Mouse (Mus musculus): ENCODE results near the gene Etv1.

The Etv1 gene

GRCm38 (mm10) chr12:38779186-38779777 is at the start of gene Etv1:
Etv1 (plus strand) TSS chr12:38779380.
- in situ Hi-C loops (cut with MboI, MseI) = no loop called here

DNA sequence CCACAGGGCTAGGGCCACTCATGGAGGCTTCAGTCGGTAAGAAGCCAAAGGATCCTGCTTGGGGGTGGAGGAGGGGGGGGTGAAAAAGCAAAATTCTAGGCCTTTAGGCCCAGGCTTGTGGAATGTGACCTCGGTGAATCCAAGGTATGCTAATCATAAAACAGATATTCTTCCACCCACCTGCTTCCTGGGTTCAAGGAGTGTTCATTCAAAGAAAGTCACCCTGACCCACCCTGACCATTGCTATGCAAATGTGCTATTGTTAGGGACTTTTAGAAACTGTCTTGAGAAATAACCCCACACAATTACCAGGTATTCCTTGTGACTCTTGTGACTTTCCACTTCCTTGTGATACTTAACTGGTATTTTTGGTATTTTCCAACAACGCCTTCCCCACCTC is 49.5 kb upstream of the Etv1 start:
- in situ Hi-C loops (cut with MboI, MseI) = no loop called here

GRCm38 (mm10) chr12:38730791-38731190 is 48.4 kb upstream of the Etv1 start:
- in situ Hi-C loops (cut with MboI, MseI) = no loop called here

- in situ Hi-C loops (cut with MboI, MseI) = no loop called here
These were observed 19.9 kb upstream of the Etv1 start for GRCm38 (mm10) chr12:38759322-38759721.

- in situ Hi-C loops (cut with MboI, MseI) = no loop called here
These were observed 1.9 kb upstream of the Etv1 start for GRCm38 (mm10) chr12:38777316-38777715.

DNA sequence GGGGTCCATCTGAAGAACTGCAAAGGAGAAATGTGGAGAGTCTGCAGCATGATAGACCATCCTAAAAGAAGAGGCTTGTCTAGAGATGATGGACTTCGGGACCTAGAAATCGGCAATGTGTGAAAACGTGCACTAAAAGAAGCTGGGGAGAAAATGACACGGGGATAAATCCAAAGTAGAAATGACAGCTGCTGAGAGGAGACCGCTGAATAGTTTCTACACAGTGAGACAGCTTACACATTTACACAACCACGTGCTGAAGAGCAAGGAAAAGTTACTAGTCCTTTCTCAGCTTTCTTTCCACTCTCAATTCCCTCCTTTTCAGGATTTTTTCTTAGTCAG is 1.3 kb upstream of the Etv1 start:
- in situ Hi-C loops (cut with MboI, MseI) = no loop called here

DNA sequence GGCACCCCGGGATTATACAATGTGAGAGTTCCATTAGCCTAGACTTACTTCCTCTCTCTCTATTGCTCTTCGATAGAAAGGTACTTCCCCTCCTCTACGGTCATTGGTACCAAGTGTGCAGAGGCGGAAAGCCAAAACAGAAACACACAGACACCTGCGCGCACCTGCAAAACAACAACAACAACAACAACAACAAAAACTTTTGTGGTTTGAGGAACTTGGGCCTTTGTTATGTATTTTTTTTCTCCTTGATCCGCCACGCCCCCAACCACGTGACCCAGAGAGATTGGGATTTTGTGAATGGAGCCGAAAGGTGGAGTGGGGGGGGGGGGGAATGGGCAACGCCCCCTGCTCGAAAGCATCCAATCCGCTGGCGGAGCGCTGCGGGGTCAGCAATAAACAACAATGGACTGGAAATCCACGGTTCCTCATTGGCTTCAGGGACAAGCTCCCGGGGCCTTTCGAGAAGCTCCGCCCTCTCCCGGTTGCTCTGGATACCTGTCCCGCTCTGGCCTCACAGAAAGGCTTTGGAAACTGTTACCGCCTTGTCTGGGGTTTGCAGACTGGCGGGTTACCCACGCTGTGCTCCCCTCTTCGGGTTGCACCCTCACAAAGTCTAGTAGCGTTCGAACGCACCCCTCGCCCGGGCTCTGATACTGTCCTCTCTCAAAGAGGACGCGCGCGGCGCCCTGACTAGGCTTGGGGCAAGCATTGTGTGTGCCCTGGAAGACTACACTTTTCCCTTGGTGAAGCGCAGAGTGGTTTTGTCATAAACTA is 693 bp upstream of the Etv1 start:
- in situ Hi-C loops (cut with MboI, MseI) = no loop called here

GRCm38 (mm10) chr12:38780006-38780954 is 1.1 kb downstream of the Etv1 start:
- in situ Hi-C loops (cut with MboI, MseI) = no loop called here

DNA sequence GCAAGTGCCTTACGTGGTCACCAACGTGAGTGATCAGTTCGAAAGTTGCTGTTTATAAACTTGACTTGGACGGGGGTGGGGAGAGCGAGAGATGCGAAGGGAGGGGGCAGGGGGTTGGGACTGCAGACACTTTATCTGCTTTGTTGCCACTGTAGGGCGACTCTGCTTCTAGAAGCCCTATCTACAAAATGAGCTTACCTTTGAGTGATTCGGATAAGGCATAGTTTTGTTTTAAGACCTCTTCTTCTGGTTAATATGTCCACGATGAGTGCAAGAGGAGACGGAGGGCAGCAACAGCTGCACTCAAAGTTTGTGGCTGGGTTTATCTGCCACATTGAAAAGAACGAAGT is 1.8 kb downstream of the Etv1 start:
- in situ Hi-C loops (cut with MboI, MseI) = no loop called here

DNA sequence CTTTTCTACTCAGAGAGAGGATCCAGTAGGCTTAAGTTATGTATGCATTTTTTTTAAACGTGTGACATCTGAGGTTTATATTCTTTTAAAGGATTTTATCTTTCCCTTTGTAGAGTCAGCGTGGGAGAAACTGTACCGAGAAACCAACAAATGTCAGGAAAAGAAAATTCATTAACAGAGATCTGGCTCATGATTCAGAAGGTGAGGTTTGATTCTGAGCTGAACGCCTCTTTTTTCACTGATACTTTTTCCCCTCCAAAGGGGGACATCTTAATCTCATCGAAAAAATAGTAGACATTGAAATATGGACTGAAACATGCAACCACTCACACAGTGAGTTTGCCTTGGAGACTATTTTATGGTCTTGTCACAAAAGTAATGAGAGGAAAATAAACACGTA is 2.5 kb downstream of the Etv1 start:
- in situ Hi-C loops (cut with MboI, MseI) = no loop called here

- in situ Hi-C loops (cut with MboI, MseI) = no loop called here
These were observed 4.1 kb downstream of the Etv1 start for GRCm38 (mm10) chr12:38783291-38783690.

DNA sequence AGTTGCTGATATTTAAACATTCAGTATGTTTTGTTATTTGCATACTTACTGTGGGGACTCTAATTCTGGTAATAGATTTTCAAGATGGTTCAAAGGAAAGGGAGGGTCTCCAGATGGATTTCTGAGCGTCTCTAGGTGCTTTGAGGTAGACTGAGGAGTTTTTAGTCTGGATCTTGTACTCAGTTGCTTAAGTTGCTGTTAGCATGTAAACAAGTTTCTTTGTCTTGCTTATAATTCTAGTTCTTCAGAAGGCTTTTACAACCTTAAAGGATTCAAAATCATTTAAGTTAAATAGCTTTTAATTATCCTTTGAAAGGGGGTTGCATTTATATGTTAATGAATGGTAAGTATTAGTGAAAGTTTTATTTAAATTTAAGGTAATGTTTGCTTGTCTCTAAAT is 5.0 kb downstream of the Etv1 start:
- in situ Hi-C loops (cut with MboI, MseI) = no loop called here

GRCm38 (mm10) chr12:38786571-38786970 is 7.4 kb downstream of the Etv1 start:
- in situ Hi-C loops (cut with MboI, MseI) = no loop called here

- in situ Hi-C loops (cut with MboI, MseI) = no loop called here
These were observed 8.5 kb downstream of the Etv1 start for GRCm38 (mm10) chr12:38787704-38788103.

- in situ Hi-C loops (cut with MboI, MseI) = no loop called here
These were observed 9.4 kb downstream of the Etv1 start for GRCm38 (mm10) chr12:38788621-38789020.

DNA sequence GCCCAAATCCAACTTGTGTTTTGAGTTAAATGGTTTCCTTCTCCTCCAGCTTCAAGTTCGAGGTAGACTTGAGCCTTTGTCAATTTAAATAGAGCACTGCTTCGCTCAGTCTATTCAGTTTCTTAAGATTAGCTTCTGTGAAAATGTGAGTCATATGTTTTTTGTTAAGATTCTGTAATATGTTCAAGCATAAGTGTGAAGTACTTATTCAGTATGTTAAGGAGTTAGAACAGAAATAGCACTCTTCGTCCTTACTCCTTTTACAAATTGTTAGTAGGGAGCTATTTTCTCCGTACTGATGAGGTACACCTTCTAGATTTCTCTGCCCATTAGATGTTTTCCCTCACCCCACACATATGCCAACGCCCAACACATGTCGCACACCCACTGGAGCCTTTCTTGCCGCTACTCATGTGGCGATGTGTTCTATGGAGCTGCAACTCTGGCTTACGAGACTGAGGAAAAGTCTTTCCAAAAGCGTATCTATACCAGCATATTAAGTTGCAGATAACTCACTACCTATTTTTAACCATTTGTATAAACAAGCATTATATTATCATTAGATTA is 10.7 kb downstream of the Etv1 start:
- in situ Hi-C loops (cut with MboI, MseI) = no loop called here

- in situ Hi-C loops (cut with MboI, MseI) = no loop called here
These were observed 13.9 kb downstream of the Etv1 start for GRCm38 (mm10) chr12:38793076-38793475.

- in situ Hi-C loops (cut with MboI, MseI) = no loop called here
These were observed 14.5 kb downstream of the Etv1 start for GRCm38 (mm10) chr12:38793697-38794096.

DNA sequence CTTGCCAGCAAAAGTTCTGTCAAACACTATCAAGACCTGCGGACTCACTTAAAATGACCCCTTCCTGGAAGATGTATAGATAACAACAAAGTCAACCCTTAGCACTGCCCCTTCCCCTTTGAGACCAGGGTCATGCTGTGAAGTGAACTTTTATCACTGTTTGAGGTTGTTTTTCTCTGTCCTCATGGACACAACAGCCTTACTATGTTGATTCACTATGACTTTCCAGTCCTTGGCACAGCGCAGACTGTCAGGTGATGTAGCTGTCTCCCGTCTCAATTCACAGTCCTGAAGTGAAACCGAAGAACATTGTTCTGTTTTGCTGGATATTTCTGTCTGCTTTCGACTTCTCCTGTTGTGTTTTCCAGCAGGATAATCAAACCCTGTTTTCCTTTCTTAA is 27.9 kb downstream of the Etv1 start:
- in situ Hi-C loops (cut with MboI, MseI) = loop anchor here (25.0 kb wide), 1 partner anchor 680 kb away; no protein-coding TSS in a partner anchor

GRCm38 (mm10) chr12:38812392-38812791 is 33.2 kb downstream of the Etv1 start:
- in situ Hi-C loops (cut with MboI, MseI) = loop anchor here (25.0 kb wide), 1 partner anchor 675 kb away; no protein-coding TSS in a partner anchor

DNA sequence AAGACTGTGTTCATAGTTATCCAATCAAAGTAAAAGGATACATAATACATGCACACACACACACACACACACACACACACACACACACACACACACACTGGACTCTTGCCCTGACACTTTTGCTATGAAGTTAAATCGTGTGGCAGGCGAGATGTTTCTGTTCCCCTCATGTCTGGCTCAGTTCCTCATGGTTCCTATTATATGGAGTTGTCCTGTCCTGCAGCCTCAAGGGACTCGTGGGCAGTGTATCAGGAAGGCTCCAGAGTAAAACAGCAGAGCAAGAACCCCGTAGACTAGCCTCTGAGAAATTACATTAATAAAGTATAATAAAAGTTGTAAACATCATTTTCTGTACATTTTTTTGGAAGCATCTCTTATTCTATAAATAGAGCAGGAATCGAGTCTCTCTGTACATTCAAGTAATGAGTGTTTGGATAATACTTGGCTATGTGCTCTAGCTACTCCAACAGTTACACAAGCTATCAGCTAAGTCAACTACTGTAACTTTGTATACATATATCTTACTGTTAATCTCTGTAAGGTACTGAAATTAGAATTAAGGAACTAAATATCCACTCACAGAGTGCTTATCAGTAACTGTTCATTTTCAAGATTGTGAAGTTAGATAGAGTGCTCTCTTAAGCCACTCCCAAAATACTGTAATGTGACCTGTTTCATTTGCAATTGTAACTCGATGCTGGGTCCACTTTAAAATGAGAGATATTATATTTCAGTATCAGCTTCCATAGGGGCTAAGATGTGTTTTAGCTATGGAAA is 35.0 kb downstream of the Etv1 start:
- in situ Hi-C loops (cut with MboI, MseI) = loop anchor here (25.0 kb wide), 1 partner anchor 673 kb away; no protein-coding TSS in a partner anchor

Measured in T-helper 1 cell (primary cell).